Mouse (Mus musculus) lung, adult 2 months (tissue): ENCODE results near the gene Mcm3ap.

Source experiments
- CTCF ChIP-seq: fragments of 200-500 bp; IDR thresholded peaks from 2 replicates; pipeline ENCODE4 v1.5.1; 2011; ENCODE audit warnings: mild to moderate bottlenecking, low read length, control low read depth; ENCODE audit not compliant: insufficient read depth
- POLR2A ChIP-seq: fragments of 200-500 bp; IDR thresholded peaks from 2 replicates; pipeline ENCODE4 v1.6.1; 2011; ENCODE audit warnings: low read depth, mild to moderate bottlenecking, control low read depth, low read length, borderline replicate concordance; ENCODE audit errors: extremely low read depth

DNA sequence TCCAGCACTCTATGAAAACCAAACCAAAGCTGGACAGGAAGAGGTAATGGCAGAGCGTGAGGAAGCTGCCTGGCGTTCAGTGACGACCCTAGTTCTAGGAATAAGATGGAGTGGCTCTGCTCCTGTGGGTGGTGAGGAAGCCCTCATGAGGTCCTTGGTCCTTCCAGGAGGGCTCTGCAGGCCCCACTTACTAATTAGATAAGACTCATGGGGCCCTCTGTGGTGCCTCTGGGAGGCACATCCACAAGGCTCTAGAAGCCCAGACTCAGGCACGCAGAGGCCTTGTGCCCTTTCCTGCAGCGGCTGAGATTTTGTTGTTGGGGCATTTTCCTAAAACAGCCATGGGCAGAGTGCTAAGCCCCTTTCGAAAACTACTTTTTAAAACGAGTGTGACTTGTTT lies 37.1 kb downstream of the Mcm3ap start:
- TF ChIP-seq CTCF = no peak
- TF ChIP-seq POLR2A = no peak
